Mouse (Mus musculus) thymus, adult 2 months (tissue): ENCODE measurements around the gene Prdx5. TPM values are rescaled to one million over a fixed set of nuclear protein-coding genes. Genes with fewer than 3 reads are reported as not detected.
A peak's percentile ranks its signal among the peaks of the same experiment; 100 is the strongest.

Experiments
- DNase-seq: peaks from one replicate; pipeline ENCODE4 v3.0.0; 2021
- H3K27ac ChIP-seq: fragments of 200-500 bp; 2 replicates; pipeline ENCODE4 v1.5.1; 2012; ENCODE audit warnings: low read length, control low read depth; ENCODE audit not compliant: control insufficient read depth, insufficient read depth
- H3K27me3 ChIP-seq: fragments of 200-500 bp; 2 replicates; pipeline ENCODE4 v1.6.1; 2012; ENCODE audit warnings: mild to moderate bottlenecking, low read length, moderate library complexity, mixed read lengths; ENCODE audit not compliant: control insufficient read depth, insufficient read depth
- H3K36me3 ChIP-seq: fragments of 200-500 bp; 2 replicates; pipeline ENCODE4 v1.6.1; 2012; ENCODE audit warnings: mild to moderate bottlenecking, low read length, moderate library complexity; ENCODE audit not compliant: control insufficient read depth, insufficient read depth
- H3K4me1 ChIP-seq: fragments of 200-500 bp; replicated peaks from 2 replicates; pipeline ENCODE4 v1.6.1; 2012; ENCODE audit warnings: low read length; ENCODE audit not compliant: control insufficient read depth, insufficient read depth
- H3K4me3 ChIP-seq: fragments of 200-500 bp; 2 replicates; pipeline ENCODE4 v1.5.1; 2012; ENCODE audit warnings: mild to moderate bottlenecking, low read length, control low read depth, moderate library complexity; ENCODE audit not compliant: control insufficient read depth, insufficient read depth
- CTCF ChIP-seq: fragments of 200-500 bp; IDR thresholded peaks from 2 replicates; pipeline ENCODE4 v1.5.1; 2012; ENCODE audit warnings: mild to moderate bottlenecking, control low read depth, low read length, moderate library complexity, borderline replicate concordance; ENCODE audit not compliant: control insufficient read depth, poor library complexity, insufficient read depth; ENCODE audit errors: extremely low read depth
- POLR2A ChIP-seq: fragments of 200-500 bp; IDR thresholded peaks from 2 replicates; pipeline ENCODE4 v1.6.1; 2012; ENCODE audit warnings: mild to moderate bottlenecking, low read length, control low read depth, moderate library complexity; ENCODE audit not compliant: control insufficient read depth, poor library complexity, insufficient read depth; ENCODE audit errors: extremely low read depth
- WGBS: fragments of 180-500 bp; shearing (Covaris S2); methylation state at CpG from one replicate; pipeline ENCODE4 v1.1.7; 2018; 5-methylcytosine and 5-hydroxymethylcytosine counted together
- polyA plus RNA-seq: library from polyadenylated mRNA; depleted of rRNA; stranded (reverse); fragments of >200 nt; gene quantifications from 2 replicates; pipeline ENCODE4 v1.2.3, GENCODE M21; 2012

Gene Prdx5
- polyA plus RNA-seq, 1 experiment: 133 TPM

DNA sequence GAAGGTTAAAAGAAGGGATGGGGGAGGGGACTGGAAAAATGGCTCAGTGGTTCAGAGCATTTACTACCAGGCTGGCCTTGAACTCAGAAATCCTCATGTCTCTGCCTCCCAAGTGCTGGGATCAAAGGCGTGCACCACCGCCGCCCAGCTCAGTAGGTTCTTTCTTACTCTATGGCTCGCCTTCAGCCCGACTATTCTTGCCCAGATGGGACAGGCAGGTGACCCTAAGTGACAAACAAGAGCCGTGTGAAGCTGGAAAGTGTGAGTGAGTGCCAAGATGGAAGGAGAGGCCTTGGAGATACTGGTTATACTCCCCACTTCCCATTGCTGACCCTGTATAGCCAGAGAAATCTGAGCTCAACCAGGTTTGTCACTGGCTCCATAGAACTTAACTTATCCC, 33.8 kb upstream of the Prdx5 start:
- no peak overlapping the region for H3K4me3 ChIP-seq
- WGBS: 99% methylated on average over 6 of the region's 6 CpGs
- DNase-seq: no peak
- TF ChIP-seq CTCF: no peak
- TF ChIP-seq POLR2A: no peak
- peaks cover 16% of the 10 kb centered on the region for H3K4me1 ChIP-seq
- no peak overlapping the region for H3K27ac ChIP-seq
- H3K27me3 ChIP-seq: no peaks in the 10 kb centered on the region
- no peaks in the 10 kb centered on the region for H3K36me3 ChIP-seq

DNA sequence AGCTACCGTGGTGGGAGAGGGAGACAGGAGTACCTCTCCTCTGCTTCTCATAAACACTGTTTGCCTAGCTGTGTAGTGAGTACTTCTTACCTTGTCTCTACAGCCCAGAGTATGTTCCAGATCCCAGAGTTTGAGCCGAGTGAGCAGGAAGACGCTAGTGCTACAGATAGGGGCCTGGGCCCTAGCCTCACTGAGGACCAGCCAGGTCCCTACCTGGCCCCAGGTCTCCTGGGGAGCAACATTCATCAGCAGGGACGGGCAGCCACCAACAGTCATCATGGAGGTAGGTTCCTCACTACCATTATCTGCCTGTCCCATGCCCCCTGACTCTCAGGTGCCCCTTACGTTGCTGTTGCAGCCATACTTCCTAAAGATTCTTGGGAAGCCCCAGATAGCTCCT, 32.9 kb upstream of the Prdx5 start:
- DNase-seq: no peak
- Histone ChIP-seq H3K27me3 (no peaks in the 10 kb centered on the region), H3K27ac (peak overlapping the region; percentile 8; the same call in 1 of the 2 replicates), H3K36me3 (no peaks in the 10 kb centered on the region), H3K4me3 (peak overlapping the region; percentile 44), H3K4me1 (peaks cover 12% of the 10 kb centered on the region)
- no peak for TF ChIP-seq CTCF
- no peak; the same call in 1 of the 2 replicates for TF ChIP-seq POLR2A
- WGBS: 44% methylated on average over 5 of the region's 5 CpGs

DNA sequence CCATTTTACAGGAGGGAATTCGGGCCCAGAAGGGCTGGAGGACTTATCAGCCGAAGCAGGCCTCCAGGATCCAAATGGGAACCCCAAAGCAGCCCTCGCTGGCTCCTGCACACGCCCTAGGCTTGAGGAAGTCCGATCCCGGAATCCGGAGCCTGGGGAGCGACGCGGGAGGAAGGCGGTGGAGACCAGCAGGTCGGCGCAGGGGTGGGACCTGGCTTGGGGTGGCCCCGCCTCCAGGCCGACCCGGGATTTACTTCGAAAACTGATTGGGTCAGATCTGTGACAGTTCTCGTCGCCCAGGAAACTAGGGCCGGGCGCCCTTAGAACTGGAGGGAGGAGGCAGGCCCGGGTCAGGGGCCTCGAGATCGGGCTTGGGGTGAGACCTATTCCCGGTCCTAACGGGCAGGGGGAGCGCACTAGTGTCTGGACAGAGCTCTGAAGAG, 32.4 kb upstream of the Prdx5 start, which contains the start of gene Gpr137:
TSS of gene Gpr137 (minus strand) at position 232 of the 443 bp plus-strand sequence.
- peaks cover 12% of the 10 kb centered on the region for H3K4me1 ChIP-seq
- peak; percentile 73 for TF ChIP-seq POLR2A
- peak; percentile 35; the same call in 1 of the 2 replicates for TF ChIP-seq CTCF
- H3K4me3 ChIP-seq: peak within 1 kb of the TSS; percentile 64
- DNase-seq: peak; percentile 96
- H3K27ac ChIP-seq: peak within 1 kb of the TSS; percentile 61
- H3K27me3 ChIP-seq: no peaks in the 10 kb centered on the region
- H3K36me3 ChIP-seq: no peaks in the 10 kb centered on the region
- WGBS: under 1% methylated on average over 27 of the region's 27 CpGs

- peak within 1 kb of the TSS; percentile 61 for H3K27ac ChIP-seq
- peaks cover 12% of the 10 kb centered on the region for H3K4me1 ChIP-seq
- H3K27me3 ChIP-seq: no peaks in the 10 kb centered on the region
- peak; percentile 92 for DNase-seq
- peak; percentile 34; the same call in 1 of the 2 replicates for TF ChIP-seq CTCF
- TF ChIP-seq POLR2A: no peak; the same call in 1 of the 2 replicates
- no peaks in the 10 kb centered on the region for H3K36me3 ChIP-seq
- WGBS: under 1% methylated on average over 83 of the region's 83 CpGs
- H3K4me3 ChIP-seq: peak within 1 kb of the TSS; percentile 64
Measured at GRCm38 (mm10) chr19:6941372-6942248, 31.7 kb upstream of the Prdx5 start, which contains the start of gene Bad. TSS of gene Bad (plus strand) at chr19:6941861.

- no peaks in the 10 kb centered on the region for H3K36me3 ChIP-seq
- WGBS: 30% methylated on average over 29 of the region's 29 CpGs
- no peak for DNase-seq
Measured at GRCm38 (mm10) chr19:6940396-6941351, 30.8 kb upstream of the Prdx5 start.

More at GRCm38 (mm10) chr19:6940396-6941351, 30.8 kb upstream of the Prdx5 start:
- Histone ChIP-seq H3K4me1 (peaks cover 12% of the 10 kb centered on the region), H3K4me3 (peak overlapping the region; percentile 64), H3K27me3 (no peaks in the 10 kb centered on the region), H3K27ac (no peak overlapping the region)
- TF ChIP-seq CTCF (no peak), POLR2A (no peak)
